Mouse (Mus musculus): Measurements from ENCODE around the gene Muc13. TPM values are rescaled to one million over a fixed set of nuclear protein-coding genes. Genes with fewer than 3 reads are reported as not detected.

Gene Muc13
- total RNA-seq, 2 experiments from 2014 or later: not detected

GRCm38 (mm10) chr16:33766757-33767156 is 27.1 kb upstream of the Muc13 start:
- intact Hi-C loops (cut with DNase I): no loop called here
- no peak for DNase-seq (ENCODE audit: low spot score in 2 of 2)

GRCm38 (mm10) chr16:33768491-33769278 is 25.2 kb upstream of the Muc13 start:
- peak in 1 of 2 experiments; percentile 23 for DNase-seq (ENCODE audit: low spot score in 2 of 2)
- intact Hi-C loops (cut with DNase I): no loop called here

- DNase-seq (ENCODE audit: low spot score in 2 of 2): no peak
- intact Hi-C loops (cut with DNase I): no loop called here
Measured at GRCm38 (mm10) chr16:33769848-33770247, 24.0 kb upstream of the Muc13 start.

GRCm38 (mm10) chr16:33770778-33771454 is 22.9 kb upstream of the Muc13 start:
- no peak for DNase-seq (ENCODE audit: low spot score in 2 of 2)
- intact Hi-C loops (cut with DNase I): no loop called here

GRCm38 (mm10) chr16:33772809-33773208 is 21.0 kb upstream of the Muc13 start:
- intact Hi-C loops (cut with DNase I): no loop called here

GRCm38 (mm10) chr16:33774972-33775371 is 18.9 kb upstream of the Muc13 start:
- intact Hi-C loops (cut with DNase I): no loop called here
- DNase-seq (ENCODE audit: low spot score in 2 of 2): no peak

More at GRCm38 (mm10) chr16:33772809-33773208, 21.0 kb upstream of the Muc13 start:
- no peak for DNase-seq (ENCODE audit: low spot score in 2 of 2)

GRCm38 (mm10) chr16:33775733-33776335 is 18.0 kb upstream of the Muc13 start:
- intact Hi-C loops (cut with DNase I): no loop called here
- no peak for DNase-seq (ENCODE audit: low spot score in 2 of 2)

- DNase-seq (ENCODE audit: low spot score in 2 of 2): no peak
- intact Hi-C loops (cut with DNase I): no loop called here
Measured at GRCm38 (mm10) chr16:33776766-33777529, 16.9 kb upstream of the Muc13 start.

- intact Hi-C loops (cut with DNase I): no loop called here
- DNase-seq (ENCODE audit: low spot score in 2 of 2): no peak
Measured at GRCm38 (mm10) chr16:33777607-33778006, 16.2 kb upstream of the Muc13 start.

GRCm38 (mm10) chr16:33781789-33782728 is 11.8 kb upstream of the Muc13 start:
- intact Hi-C loops (cut with DNase I): no loop called here
- no peak for DNase-seq (ENCODE audit: low spot score in 2 of 2)

GRCm38 (mm10) chr16:33782729-33783091 is 11.1 kb upstream of the Muc13 start:
- intact Hi-C loops (cut with DNase I): no loop called here

GRCm38 (mm10) chr16:33784547-33784946 is 9.3 kb upstream of the Muc13 start:
- DNase-seq (ENCODE audit: low spot score in 2 of 2): no peak
- intact Hi-C loops (cut with DNase I): no loop called here

More at GRCm38 (mm10) chr16:33782729-33783091, 11.1 kb upstream of the Muc13 start:
- no peak for DNase-seq (ENCODE audit: low spot score in 2 of 2)

GRCm38 (mm10) chr16:33785092-33785704 is 8.6 kb upstream of the Muc13 start:
- no peak for DNase-seq (ENCODE audit: low spot score in 2 of 2)
- intact Hi-C loops (cut with DNase I): no loop called here

- no peak for DNase-seq (ENCODE audit: low spot score in 2 of 2)
- intact Hi-C loops (cut with DNase I): no loop called here
Measured at GRCm38 (mm10) chr16:33786657-33787390, 7.0 kb upstream of the Muc13 start.

- intact Hi-C loops (cut with DNase I): loop anchor here (5.0 kb wide), 1 partner anchor 233 kb away; no protein-coding TSS in a partner anchor
- DNase-seq (ENCODE audit: low spot score in 2 of 2): no peak
Measured at GRCm38 (mm10) chr16:33795106-33795505, 1.3 kb downstream of the Muc13 start.

- intact Hi-C loops (cut with DNase I): loop anchor here (5.0 kb wide), 1 partner anchor 234 kb away; no protein-coding TSS in a partner anchor
- no peak for DNase-seq (ENCODE audit: low spot score in 2 of 2)
Measured at GRCm38 (mm10) chr16:33795887-33796286, 2.0 kb downstream of the Muc13 start.

- intact Hi-C loops (cut with DNase I): loop anchor here (5.0 kb wide), 1 partner anchor 234 kb away; no protein-coding TSS in a partner anchor
- no peak for DNase-seq (ENCODE audit: low spot score in 2 of 2)
Measured at GRCm38 (mm10) chr16:33796756-33797155, 2.9 kb downstream of the Muc13 start.

All from left cerebral cortex, postnatal 14 days (tissue).